Mouse (Mus musculus): ENCODE data around the gene Vmn1r10.

Gene Vmn1r10

DNA sequence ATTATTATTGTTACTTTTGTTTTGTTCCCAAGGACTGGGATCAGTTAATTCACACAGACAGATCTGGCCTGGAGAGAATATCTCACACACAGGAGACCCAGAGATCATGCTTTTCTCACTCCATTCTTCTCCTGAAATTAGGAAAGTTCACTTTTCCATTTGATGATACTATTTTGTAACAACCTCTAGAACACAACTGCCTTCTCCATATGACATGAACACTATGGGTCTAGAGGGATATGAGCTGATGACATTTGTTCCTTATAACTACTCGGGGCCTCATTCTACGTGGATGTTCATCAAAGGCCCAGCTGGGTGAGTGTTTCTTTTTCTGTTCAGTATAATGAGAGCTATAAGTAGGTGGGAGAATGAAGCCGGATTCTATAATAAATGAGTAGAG, at the start of gene Vmn1r10:
Vmn1r10 (plus strand) TSS at position 301 of the 400 bp plus-strand sequence.
- DNase-seq (ENCODE audit: low read depth, low spot score): no peak

DNA sequence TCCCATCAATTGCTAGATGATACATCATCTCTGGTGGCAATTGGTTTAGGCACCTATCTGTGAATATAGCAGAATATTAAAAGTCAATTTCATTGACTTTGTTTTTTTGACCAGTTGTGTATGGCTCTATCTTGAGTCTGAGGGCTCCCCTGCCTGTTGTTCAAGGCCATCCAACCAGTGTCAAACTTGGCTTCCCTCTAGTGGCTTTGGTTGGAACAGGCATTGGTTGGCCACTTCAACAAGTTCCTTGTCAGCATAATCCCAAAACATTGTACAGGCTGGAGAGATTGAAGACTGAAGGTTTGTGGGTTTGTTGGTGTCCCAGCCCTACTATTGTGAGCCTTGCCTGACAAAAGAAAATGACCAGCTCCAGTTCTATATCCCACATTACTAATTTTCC, 45.5 kb upstream of the Vmn1r10 start:
- no peak for DNase-seq (ENCODE audit: low read depth, low spot score)

DNA sequence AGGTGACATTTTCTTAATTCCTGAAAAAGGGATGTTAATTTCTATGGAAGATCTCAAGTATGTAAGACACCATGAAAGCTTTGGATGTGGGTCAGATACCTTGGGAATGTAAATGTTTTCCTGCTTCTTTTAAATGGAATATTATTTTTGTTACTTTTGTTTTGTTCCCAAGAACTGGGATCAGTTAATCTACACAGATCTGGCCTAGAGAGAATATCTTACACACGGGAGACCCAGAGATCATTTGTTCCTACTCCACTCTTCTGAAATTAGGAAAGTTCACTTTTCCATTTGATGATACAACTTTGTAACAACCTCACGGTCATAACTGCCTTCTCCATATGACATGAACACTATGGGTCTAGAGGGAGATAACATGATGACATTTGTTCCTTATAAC, 42.8 kb upstream of the Vmn1r10 start, which contains the start of gene Vmn1r9:
Vmn1r9 (plus strand) TSS at position 301 of the 400 bp plus-strand sequence.
- DNase-seq (ENCODE audit: low read depth, low spot score): no peak

DNA sequence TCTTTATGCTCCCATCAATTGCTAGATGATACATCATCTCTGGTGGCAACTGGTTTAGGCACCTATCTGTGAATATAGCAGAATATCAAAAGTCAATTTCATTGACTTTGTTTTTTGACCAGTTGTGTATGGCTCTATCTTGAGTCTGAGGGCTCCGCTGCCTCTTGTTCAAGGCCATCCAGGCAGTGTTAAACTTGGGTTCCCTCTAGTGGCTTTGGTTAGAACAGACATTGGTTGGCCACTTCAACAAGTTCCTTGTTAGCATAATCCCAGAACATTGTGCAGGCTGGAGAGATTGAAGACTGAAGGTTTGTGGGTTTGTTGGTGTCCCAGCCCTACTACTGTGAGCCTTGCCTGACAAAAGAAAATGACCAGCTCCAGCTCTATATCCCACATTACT, 2.9 kb upstream of the Vmn1r10 start:
- no peak for DNase-seq (ENCODE audit: low read depth, low spot score)

DNA sequence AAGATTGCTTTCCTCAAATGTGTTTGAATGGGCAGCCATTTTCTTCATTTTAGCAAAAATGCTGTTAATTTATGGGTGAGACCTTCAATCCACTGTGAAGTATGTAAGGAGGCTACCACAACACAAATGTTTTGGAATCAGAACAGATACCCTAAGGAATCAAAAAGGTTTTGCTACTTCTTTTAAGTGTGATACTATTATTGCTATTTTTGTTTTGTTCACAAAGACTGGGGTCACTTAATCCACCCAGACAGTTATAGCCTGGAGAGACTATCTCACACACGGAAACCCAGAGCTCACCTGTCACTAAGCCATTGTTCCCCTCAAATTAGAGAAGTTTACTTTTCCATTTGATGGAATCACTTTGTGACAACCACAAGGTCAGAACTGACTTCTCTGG, 23.9 kb downstream of the Vmn1r10 start, which contains the start of gene Vmn1r11:
Vmn1r11 (plus strand) TSS at position 301 of the 400 bp plus-strand sequence.
- DNase-seq (ENCODE audit: low read depth, low spot score): no peak

DNA sequence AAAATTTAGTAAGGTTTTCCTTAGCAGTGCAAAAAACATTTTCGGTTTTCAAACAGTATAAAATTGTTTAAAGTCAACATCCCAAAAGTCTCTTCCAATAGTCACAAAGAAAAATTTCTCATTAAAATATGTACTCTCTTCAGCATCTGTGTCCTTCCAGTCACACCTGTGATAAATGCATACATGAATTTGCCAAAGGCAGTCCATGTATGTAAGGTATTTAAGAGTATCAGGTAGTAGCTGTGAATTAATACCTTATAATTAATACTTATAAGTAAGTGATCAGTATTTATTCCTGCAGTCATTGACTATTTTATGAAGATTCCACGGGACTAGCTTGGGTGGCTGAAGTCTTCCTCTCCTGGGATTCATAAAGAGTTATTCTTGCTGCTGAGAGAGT, 47.4 kb downstream of the Vmn1r10 start, which contains the start of gene Vmn1r12:
Vmn1r12 (plus strand) TSS at position 301 of the 400 bp plus-strand sequence.
- DNase-seq (ENCODE audit: low read depth, low spot score): no peak
